Mouse (Mus musculus): ENCODE data around the gene Rap1gap2. TPM values are rescaled to one million over a fixed set of nuclear protein-coding genes. Genes with fewer than 3 reads are reported as not detected.

Rap1gap2 gene
- polyA plus RNA-seq, 1 experiment from 2014 or later: 12.4 TPM

- no peaks in the 10 kb centered on the region for H3K36me3 ChIP-seq
- peak overlapping the region; percentile 92 for H3K27ac ChIP-seq
- no peaks in the 10 kb centered on the region for H3K27me3 ChIP-seq (replicated peaks)
- WGBS: 8% methylated on average over 9 of the region's 9 CpGs
- H3K9ac ChIP-seq: peak overlapping the region; percentile 88
- H3K9me3 ChIP-seq: no peaks in the 10 kb centered on the region
- peak overlapping the region; percentile 85 for H3K4me3 ChIP-seq (replicated peaks)
- peak overlapping the region; percentile 88 for H3K4me2 ChIP-seq (replicated peaks)
- peaks cover 19% of the 10 kb centered on the region for H3K4me1 ChIP-seq (replicated peaks)
- ATAC-seq: peak; percentile 54
Measured at GRCm38 (mm10) chr11:74638791-74639411, 28.2 kb upstream of the Rap1gap2 start.

GRCm38 (mm10) chr11:74637971-74638790 is 27.5 kb upstream of the Rap1gap2 start:
- peak overlapping the region; percentile 85 for H3K4me3 ChIP-seq (replicated peaks)
- peak overlapping the region; percentile 88 for H3K4me2 ChIP-seq (replicated peaks)
- WGBS: under 1% methylated on average over 83 of the region's 86 CpGs
- H3K9ac ChIP-seq: peak overlapping the region; percentile 88
- peak; percentile 95 for ATAC-seq
- H3K27ac ChIP-seq: peak overlapping the region; percentile 92
- H3K9me3 ChIP-seq: no peaks in the 10 kb centered on the region
- no peaks in the 10 kb centered on the region for H3K36me3 ChIP-seq
- peaks cover 19% of the 10 kb centered on the region for H3K4me1 ChIP-seq (replicated peaks)
- no peaks in the 10 kb centered on the region for H3K27me3 ChIP-seq (replicated peaks)

- 21% methylated on average over 8 of the region's 8 CpGs for WGBS
- no peak for ATAC-seq
- H3K4me2 ChIP-seq (replicated peaks): peak overlapping the region; percentile 88
- H3K4me3 ChIP-seq (replicated peaks): peak overlapping the region; percentile 85
- peaks cover 19% of the 10 kb centered on the region for H3K4me1 ChIP-seq (replicated peaks)
- no peaks in the 10 kb centered on the region for H3K27me3 ChIP-seq (replicated peaks)
- H3K9ac ChIP-seq: peak overlapping the region; percentile 88
- no peaks in the 10 kb centered on the region for H3K36me3 ChIP-seq
- H3K27ac ChIP-seq: peak overlapping the region; percentile 92
- H3K9me3 ChIP-seq: no peaks in the 10 kb centered on the region
Measured at GRCm38 (mm10) chr11:74637486-74637885, 26.8 kb upstream of the Rap1gap2 start.

DNA sequence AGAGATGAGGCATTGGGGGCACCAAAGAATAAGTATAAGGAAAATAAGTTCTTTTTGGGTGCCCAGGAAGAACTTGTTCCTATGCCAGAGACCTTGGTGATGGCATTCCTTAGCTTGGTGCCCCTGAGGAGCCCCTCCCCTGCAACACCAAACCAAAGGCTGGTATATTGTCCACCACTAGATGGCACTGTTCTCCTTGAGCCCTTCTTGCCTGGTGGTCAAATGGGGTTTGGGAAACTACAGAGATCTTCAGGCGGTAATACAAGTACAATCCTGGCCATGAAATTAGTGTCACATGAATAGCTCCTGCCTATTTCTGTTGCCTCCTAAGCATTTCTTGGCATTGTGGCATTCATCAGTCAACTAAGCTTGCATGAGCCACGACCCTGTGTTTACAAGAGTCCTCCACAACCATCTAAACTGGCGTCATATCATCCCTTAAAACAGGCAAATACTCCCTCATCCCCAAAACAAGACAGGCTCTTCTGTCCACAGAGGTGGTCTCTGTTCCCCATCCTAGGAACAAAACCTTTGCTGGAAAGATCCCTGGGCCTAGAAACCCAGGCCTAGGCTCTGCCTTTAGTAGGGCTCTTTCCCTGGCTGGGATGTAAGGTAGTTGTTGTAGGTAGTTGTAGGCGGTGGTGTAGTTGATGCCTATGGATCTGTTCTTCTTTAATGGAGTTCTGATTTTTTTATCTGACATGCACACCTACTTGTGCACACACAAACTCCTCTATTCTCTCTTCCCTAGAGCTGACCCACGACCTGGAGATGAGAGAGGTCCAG is 24.0 kb upstream of the Rap1gap2 start:
- H3K9ac ChIP-seq: no peak overlapping the region
- H3K27me3 ChIP-seq (replicated peaks): no peaks in the 10 kb centered on the region
- WGBS: 64% methylated on average over 5 of the region's 5 CpGs
- H3K4me2 ChIP-seq (replicated peaks): no peak overlapping the region
- H3K4me3 ChIP-seq (replicated peaks): no peak overlapping the region
- no peaks in the 10 kb centered on the region for H3K36me3 ChIP-seq
- no peak for ATAC-seq
- no peak overlapping the region for H3K27ac ChIP-seq
- H3K9me3 ChIP-seq: no peaks in the 10 kb centered on the region
- H3K4me1 ChIP-seq (replicated peaks): peaks cover 18% of the 10 kb centered on the region

GRCm38 (mm10) chr11:74631880-74632789 is 21.4 kb upstream of the Rap1gap2 start:
- Histone ChIP-seq H3K27ac (no peak overlapping the region), H3K4me2 (replicated peaks) (no peak overlapping the region), H3K9ac (no peak overlapping the region), H3K27me3 (replicated peaks) (no peaks in the 10 kb centered on the region), H3K9me3 (no peaks in the 10 kb centered on the region), H3K4me1 (replicated peaks) (peaks cover 1% of the 10 kb centered on the region; the same call in 1 of the 2 replicates), H3K36me3 (no peaks in the 10 kb centered on the region), H3K4me3 (replicated peaks) (no peak overlapping the region)
- ATAC-seq: no peak
- 64% methylated on average over 7 of the region's 7 CpGs for WGBS

DNA sequence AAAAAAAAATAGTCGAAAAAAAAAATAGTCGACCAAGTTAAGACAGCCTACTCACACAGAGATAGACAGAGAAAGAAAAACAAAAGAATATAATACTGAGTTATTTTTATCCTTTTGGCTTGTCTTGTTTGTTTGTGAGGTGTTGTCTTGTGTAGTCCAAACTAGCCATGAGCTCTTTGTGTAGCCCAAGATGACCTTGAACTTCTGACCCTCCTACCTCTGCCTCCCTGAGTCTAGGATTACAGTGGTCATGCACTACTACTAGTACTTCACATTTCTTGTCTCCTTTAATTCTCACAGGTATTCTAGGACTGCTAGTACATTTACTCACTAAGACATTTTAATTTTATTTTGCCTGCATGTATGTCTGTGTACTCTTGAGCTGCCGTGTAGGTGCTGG is 16.8 kb upstream of the Rap1gap2 start:
- WGBS: 68% methylated on average over 3 of the region's 3 CpGs
- no peak overlapping the region for H3K4me2 ChIP-seq (replicated peaks)
- no peak overlapping the region for H3K27ac ChIP-seq
- no peaks in the 10 kb centered on the region for H3K36me3 ChIP-seq
- H3K9me3 ChIP-seq: no peaks in the 10 kb centered on the region
- H3K27me3 ChIP-seq (replicated peaks): no peaks in the 10 kb centered on the region
- H3K9ac ChIP-seq: no peak overlapping the region
- ATAC-seq: no peak
- H3K4me1 ChIP-seq (replicated peaks): 0 out of 2 replicates have a peak, but pooled peaks cover 7% of the 10 kb centered on the region
- no peak overlapping the region for H3K4me3 ChIP-seq (replicated peaks)

GRCm38 (mm10) chr11:74625333-74625732 is 14.6 kb upstream of the Rap1gap2 start:
- Histone ChIP-seq H3K4me1 (replicated peaks) (0 out of 2 replicates have a peak, but pooled peaks cover 7% of the 10 kb centered on the region), H3K4me3 (replicated peaks) (no peak overlapping the region), H3K9ac (no peak overlapping the region), H3K9me3 (no peaks in the 10 kb centered on the region), H3K27me3 (replicated peaks) (peaks cover 12% of the 10 kb centered on the region), H3K36me3 (no peaks in the 10 kb centered on the region), H3K27ac (no peak overlapping the region), H3K4me2 (replicated peaks) (no peak overlapping the region)
- no peak for ATAC-seq

GRCm38 (mm10) chr11:74623693-74624092 is 13.0 kb upstream of the Rap1gap2 start:
- Histone ChIP-seq H3K4me2 (replicated peaks) (no peak overlapping the region), H3K27ac (no peak overlapping the region), H3K27me3 (replicated peaks) (peaks cover 21% of the 10 kb centered on the region), H3K9ac (no peak overlapping the region), H3K36me3 (no peaks in the 10 kb centered on the region), H3K4me3 (replicated peaks) (no peak overlapping the region), H3K4me1 (replicated peaks) (peaks cover 16% of the 10 kb centered on the region), H3K9me3 (no peaks in the 10 kb centered on the region)
- peak; percentile 71 for ATAC-seq
- 62% methylated on average over 6 of the region's 6 CpGs for WGBS

GRCm38 (mm10) chr11:74621974-74622669 is 11.4 kb upstream of the Rap1gap2 start:
- no peak overlapping the region for H3K4me2 ChIP-seq (replicated peaks)
- peaks cover 21% of the 10 kb centered on the region for H3K27me3 ChIP-seq (replicated peaks)
- no peaks in the 10 kb centered on the region for H3K36me3 ChIP-seq
- WGBS: 67% methylated on average over 8 of the region's 8 CpGs
- no peak overlapping the region for H3K27ac ChIP-seq
- H3K9me3 ChIP-seq: no peaks in the 10 kb centered on the region
- ATAC-seq: no peak; the same call in 1 of the 2 replicates
- no peak overlapping the region for H3K4me3 ChIP-seq (replicated peaks)
- H3K9ac ChIP-seq: no peak overlapping the region
- H3K4me1 ChIP-seq (replicated peaks): peaks cover 16% of the 10 kb centered on the region

GRCm38 (mm10) chr11:74619956-74620300 is 9.2 kb upstream of the Rap1gap2 start:
- ATAC-seq: no peak

More at GRCm38 (mm10) chr11:74619956-74620300, 9.2 kb upstream of the Rap1gap2 start:
- no peaks in the 10 kb centered on the region for H3K9me3 ChIP-seq
- peak overlapping the region; percentile 32 for H3K4me3 ChIP-seq (replicated peaks)
- no peak overlapping the region for H3K9ac ChIP-seq
- H3K4me2 ChIP-seq (replicated peaks): peak overlapping the region; percentile 63
- H3K27me3 ChIP-seq (replicated peaks): peaks cover 28% of the 10 kb centered on the region
- no peaks in the 10 kb centered on the region for H3K36me3 ChIP-seq
- 2% methylated on average over 14 of the region's 16 CpGs for WGBS
- no peak overlapping the region for H3K27ac ChIP-seq
- H3K4me1 ChIP-seq (replicated peaks): peaks cover 16% of the 10 kb centered on the region
